Mouse (Mus musculus) kidney, embryonic 14.5 days (tissue): ENCODE results near the gene Pih1d1. TPM values are rescaled to one million over a fixed set of nuclear protein-coding genes. Genes with fewer than 3 reads are reported as not detected.
"Not testable (repeated sequence)": the region's sequence is repeated elsewhere in the genome, so short reads cannot be mapped to it uniquely, and the experiment has no call there.

ENCODE experiments used
- ATAC-seq: fragments of 200-750 bp; cut with Nextera tagmentation; 2 replicates; pipeline ENCODE4 v1.8.0; 2017; ENCODE audit warnings: moderate number of reproducible peaks, mild to moderate bottlenecking, moderate TSS enrichment, moderate library complexity; ENCODE audit not compliant: low FRiP score, low TSS enrichment
- H3K27ac ChIP-seq: fragments of 300-500 bp; sonication (generic); 2 replicates; pipeline ENCODE4 v1.5.1; 2014; ENCODE audit warnings: low read depth, mild to moderate bottlenecking, low read length, moderate library complexity, mixed read lengths
- H3K27me3 ChIP-seq: fragments of 300-500 bp; sonication (generic); 2 replicates; pipeline ENCODE4 v1.6.1; 2014; ENCODE audit warnings: mild to moderate bottlenecking, low read length; ENCODE audit not compliant: control insufficient read depth, insufficient read depth
- H3K36me3 ChIP-seq: fragments of 300-500 bp; sonication (generic); 2 replicates; pipeline ENCODE4 v1.6.1; 2014; ENCODE audit warnings: low read length, mixed read lengths; ENCODE audit not compliant: control insufficient read depth, insufficient read depth
- H3K4me1 ChIP-seq: fragments of 300-500 bp; sonication (generic); 2 replicates; pipeline ENCODE4 v1.6.1; 2014; ENCODE audit warnings: low read length, mixed read lengths; ENCODE audit not compliant: control insufficient read depth, insufficient read depth
- H3K4me2 ChIP-seq: fragments of 300-500 bp; sonication (generic); replicated peaks from 2 replicates; pipeline ENCODE4 v1.6.1; 2014; ENCODE audit warnings: low read depth, mild to moderate bottlenecking, low read length
- H3K4me3 ChIP-seq: fragments of 300-500 bp; sonication (generic); 2 replicates; pipeline ENCODE4 v1.5.1; 2014; ENCODE audit warnings: mild to moderate bottlenecking, low read length
- H3K9ac ChIP-seq: fragments of 300-500 bp; sonication (generic); 2 replicates; pipeline ENCODE4 v1.6.1; 2014; ENCODE audit warnings: low read depth, mild to moderate bottlenecking, low read length, moderate library complexity
- H3K9me3 ChIP-seq: fragments of 300-500 bp; sonication (generic); 2 replicates; pipeline ENCODE4 v1.6.1; 2016; ENCODE audit warnings: low read length; ENCODE audit not compliant: control insufficient read depth
- WGBS: fragments of 180-500 bp; shearing (Covaris S2); extraction: QIAGEN DNeasy Blood & Tissue Kit; methylation state at CpG from one replicate; pipeline ENCODE4 v1.1.7; 2014; 5-methylcytosine and 5-hydroxymethylcytosine counted together
- polyA plus RNA-seq: library from polyadenylated mRNA; unstranded; fragments of >200 nt; fragmentation: Nextera tagmentation; extraction: Ambion mirVana; gene quantifications from 2 replicates; pipeline ENCODE4 v1.2.1, GENCODE M21; 2014

The Pih1d1 gene
- polyA plus RNA-seq, 1 experiment from 2014 or later = 110 TPM

GRCm38 (mm10) chr7:45167761-45168445 is 13.8 kb downstream of the Pih1d1 start:
- no peak overlapping the region for H3K27ac ChIP-seq
- H3K4me1 ChIP-seq = peaks cover 4% of the 10 kb centered on the region; the same call in 1 of the 2 replicates
- no peak for ATAC-seq
- H3K27me3 ChIP-seq = peaks cover 70% of the 10 kb centered on the region
- peaks cover 20% of the 10 kb centered on the region for H3K9me3 ChIP-seq
- H3K4me2 ChIP-seq = no peak overlapping the region
- no peak overlapping the region for H3K4me3 ChIP-seq
- H3K36me3 ChIP-seq = no peaks in the 10 kb centered on the region
- WGBS = 3% methylated on average over 19 of the region's 19 CpGs
- no peak overlapping the region for H3K9ac ChIP-seq

GRCm38 (mm10) chr7:45168656-45169055 is 14.6 kb downstream of the Pih1d1 start:
- Histone ChIP-seq H3K4me3 (no peak overlapping the region), H3K27me3 (peaks cover 62% of the 10 kb centered on the region), H3K27ac (no peak overlapping the region), H3K4me2 (no peak overlapping the region), H3K9ac (no peak overlapping the region), H3K4me1 (peaks cover 3% of the 10 kb centered on the region; the same call in 1 of the 2 replicates), H3K9me3 (peaks cover 20% of the 10 kb centered on the region), H3K36me3 (no peaks in the 10 kb centered on the region)
- 6% methylated on average over 24 of the region's 24 CpGs for WGBS
- ATAC-seq = no peak

- no peak overlapping the region for H3K9ac ChIP-seq
- WGBS = 91% methylated on average over 3 of the region's 3 CpGs
- no peak overlapping the region for H3K27ac ChIP-seq
- H3K4me3 ChIP-seq = no peak overlapping the region
- ATAC-seq = no peak
- no peaks in the 10 kb centered on the region for H3K36me3 ChIP-seq
- peaks cover 60% of the 10 kb centered on the region for H3K27me3 ChIP-seq
- no peaks in the 10 kb centered on the region for H3K4me1 ChIP-seq
- H3K4me2 ChIP-seq = no peak overlapping the region
- peaks cover 20% of the 10 kb centered on the region for H3K9me3 ChIP-seq
These were observed 15.4 kb downstream of the Pih1d1 start for GRCm38 (mm10) chr7:45169495-45169894.

- H3K4me3 ChIP-seq = no peak overlapping the region
- peaks cover 20% of the 10 kb centered on the region for H3K9me3 ChIP-seq
- no peak overlapping the region for H3K9ac ChIP-seq
- WGBS = 62% methylated on average over 7 of the region's 7 CpGs
- H3K36me3 ChIP-seq = no peaks in the 10 kb centered on the region
- H3K27ac ChIP-seq = no peak overlapping the region
- H3K4me2 ChIP-seq = no peak overlapping the region
- ATAC-seq = no peak
- peaks cover 61% of the 10 kb centered on the region for H3K27me3 ChIP-seq
- peaks cover 5% of the 10 kb centered on the region; the same call in 1 of the 2 replicates for H3K4me1 ChIP-seq
These were observed 18.9 kb downstream of the Pih1d1 start for GRCm38 (mm10) chr7:45172974-45173373.

GRCm38 (mm10) chr7:45173772-45174171 is 19.7 kb downstream of the Pih1d1 start:
- Histone ChIP-seq H3K27me3 (peaks cover 61% of the 10 kb centered on the region), H3K9me3 (peaks cover 18% of the 10 kb centered on the region)
- H3K4me2 ChIP-seq, H3K27ac ChIP-seq, H3K9ac ChIP-seq, H3K36me3 ChIP-seq, H3K4me3 ChIP-seq, ATAC-seq, H3K4me1 ChIP-seq: not testable (repeated sequence)
- WGBS = 76% methylated on average over 1 of the region's 1 CpGs

- Histone ChIP-seq H3K9me3 (peaks cover 9% of the 10 kb centered on the region), H3K4me2 (0 out of 2 replicates have a peak overlapping the region, but pooled peaks have one; percentile 4), H3K27me3 (peaks cover 63% of the 10 kb centered on the region), H3K9ac (no peak overlapping the region), H3K36me3 (no peaks in the 10 kb centered on the region), H3K4me3 (no peak overlapping the region), H3K27ac (no peak overlapping the region), H3K4me1 (peaks cover 5% of the 10 kb centered on the region; the same call in 1 of the 2 replicates)
- WGBS = 3% methylated on average over 28 of the region's 29 CpGs
- ATAC-seq = no peak
These were observed 20.6 kb downstream of the Pih1d1 start for GRCm38 (mm10) chr7:45174567-45175280.

- Histone ChIP-seq H3K9me3 (peaks cover 2% of the 10 kb centered on the region), H3K4me1 (peaks cover 5% of the 10 kb centered on the region; the same call in 1 of the 2 replicates), H3K4me2 (no peak overlapping the region), H3K36me3 (no peaks in the 10 kb centered on the region), H3K9ac (no peak overlapping the region), H3K27me3 (peaks cover 69% of the 10 kb centered on the region), H3K4me3 (no peak overlapping the region), H3K27ac (no peak overlapping the region)
- no peak for ATAC-seq
- WGBS = 2% methylated on average over 13 of the region's 13 CpGs
These were observed 21.3 kb downstream of the Pih1d1 start for GRCm38 (mm10) chr7:45175398-45175797.

GRCm38 (mm10) chr7:45175929-45176328 is 21.8 kb downstream of the Pih1d1 start:
- peaks cover 5% of the 10 kb centered on the region; the same call in 1 of the 2 replicates for H3K4me1 ChIP-seq
- H3K27me3 ChIP-seq = peaks cover 75% of the 10 kb centered on the region
- H3K9me3 ChIP-seq = no peaks in the 10 kb centered on the region; the same call in 1 of the 2 replicates
- 3% methylated on average over 19 of the region's 23 CpGs for WGBS
- H3K9ac ChIP-seq = 0 out of 2 replicates have a peak overlapping the region, but pooled peaks have one; percentile 7
- H3K4me2 ChIP-seq = peak overlapping the region; percentile 26
- H3K4me3 ChIP-seq = peak overlapping the region; percentile 21
- ATAC-seq = no peak
- H3K36me3 ChIP-seq = no peaks in the 10 kb centered on the region
- no peak overlapping the region for H3K27ac ChIP-seq

GRCm38 (mm10) chr7:45176356-45176755 is 22.3 kb downstream of the Pih1d1 start:
- WGBS = 2% methylated on average over 30 of the region's 31 CpGs
- peak overlapping the region; percentile 21 for H3K4me3 ChIP-seq
- H3K9me3 ChIP-seq = no peaks in the 10 kb centered on the region
- no peak for ATAC-seq
- peaks cover 5% of the 10 kb centered on the region; the same call in 1 of the 2 replicates for H3K4me1 ChIP-seq
- H3K4me2 ChIP-seq = peak overlapping the region; percentile 26
- H3K27ac ChIP-seq = no peak overlapping the region
- peaks cover 79% of the 10 kb centered on the region for H3K27me3 ChIP-seq
- no peaks in the 10 kb centered on the region for H3K36me3 ChIP-seq
- H3K9ac ChIP-seq = 0 out of 2 replicates have a peak overlapping the region, but pooled peaks have one; percentile 7
